Mouse (Mus musculus): Measurements from ENCODE around the gene Il9r.

Gene Il9r

GRCm38 (mm10) chr11:32161500-32161899, 38.6 kb downstream of the Il9r start:
- DNase-seq (ENCODE audit: extremely low spot score, low read depth, low spot score) = no peak

DNA sequence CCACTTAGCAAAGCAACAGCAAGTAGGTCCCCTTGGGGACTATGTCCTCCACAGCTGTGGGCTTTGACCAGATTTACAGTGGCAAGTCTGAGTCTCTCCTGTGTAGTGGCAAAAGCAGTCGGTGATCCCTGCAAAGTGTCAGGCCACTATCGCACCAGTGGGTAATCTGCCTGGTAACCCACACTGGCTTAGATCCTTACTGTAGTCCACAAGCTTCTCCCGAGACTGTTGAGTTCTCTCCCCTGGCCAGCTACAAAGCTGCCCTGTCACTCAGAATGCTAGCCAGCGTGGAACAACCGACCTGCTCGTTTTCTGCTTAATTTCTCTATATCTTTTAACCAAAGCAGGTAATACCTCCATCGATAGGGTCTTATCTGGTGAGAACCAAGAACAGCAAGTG, 39.7 kb downstream of the Il9r start:
- DNase-seq (ENCODE audit: extremely low spot score, low read depth, low spot score) = no peak

GRCm38 (mm10) chr11:32159176-32159575, 40.9 kb downstream of the Il9r start:
- no peak for DNase-seq (ENCODE audit: extremely low spot score, low read depth, low spot score)

- DNase-seq (ENCODE audit: extremely low spot score, low read depth, low spot score) = no peak
Measured at GRCm38 (mm10) chr11:32157791-32158594, 42.1 kb downstream of the Il9r start.

GRCm38 (mm10) chr11:32156854-32157630, 43.0 kb downstream of the Il9r start:
- no peak for DNase-seq (ENCODE audit: extremely low spot score, low read depth, low spot score)

DNA sequence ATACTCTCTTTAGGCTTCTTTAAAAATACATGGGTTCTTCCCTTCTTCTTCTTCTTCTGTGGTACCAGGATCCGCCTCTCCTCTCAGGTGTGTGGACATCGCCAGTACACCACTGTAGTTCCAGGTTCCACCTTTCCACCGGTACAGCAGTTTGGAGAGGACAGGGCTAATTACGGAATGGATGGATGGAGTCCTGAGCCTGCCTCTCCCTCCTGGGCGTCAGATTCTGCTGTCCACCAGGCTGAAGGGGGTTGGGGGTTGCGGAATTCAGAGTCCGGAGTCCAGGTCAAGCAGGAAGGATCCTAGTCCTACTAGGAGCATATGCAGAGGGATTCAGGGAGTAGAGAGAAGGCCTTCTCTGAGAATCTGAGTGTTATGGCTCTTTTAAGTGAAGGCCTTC, 46.9 kb downstream of the Il9r start:
- no peak for DNase-seq (ENCODE audit: extremely low spot score, low read depth, low spot score)

- no peak for DNase-seq (ENCODE audit: extremely low spot score, low read depth, low spot score)
Measured at GRCm38 (mm10) chr11:32152814-32153213, 47.3 kb downstream of the Il9r start.

DNA sequence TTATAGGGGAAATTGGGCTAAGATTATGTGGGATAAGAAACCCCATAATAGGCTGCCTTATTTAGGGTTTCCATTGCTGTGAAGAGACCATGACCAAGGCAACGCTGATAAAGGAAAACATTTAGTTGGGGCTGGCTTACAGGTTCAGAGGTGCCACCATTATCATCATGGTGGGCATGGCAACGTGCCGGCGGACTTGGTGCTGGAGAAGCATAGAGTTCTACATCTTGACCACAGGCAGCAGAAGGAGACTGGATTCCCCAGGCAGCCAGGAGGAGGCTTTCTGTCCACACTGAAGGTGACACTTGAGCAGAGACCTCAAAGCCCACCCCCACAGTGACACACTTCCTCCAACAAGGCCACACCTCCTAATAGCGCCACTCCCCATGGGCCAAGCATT, 48.8 kb downstream of the Il9r start:
- no peak for DNase-seq (ENCODE audit: extremely low spot score, low read depth, low spot score)

- no peak for DNase-seq (ENCODE audit: extremely low spot score, low read depth, low spot score)
Measured at GRCm38 (mm10) chr11:32149605-32150004, 50.5 kb downstream of the Il9r start.

DNA sequence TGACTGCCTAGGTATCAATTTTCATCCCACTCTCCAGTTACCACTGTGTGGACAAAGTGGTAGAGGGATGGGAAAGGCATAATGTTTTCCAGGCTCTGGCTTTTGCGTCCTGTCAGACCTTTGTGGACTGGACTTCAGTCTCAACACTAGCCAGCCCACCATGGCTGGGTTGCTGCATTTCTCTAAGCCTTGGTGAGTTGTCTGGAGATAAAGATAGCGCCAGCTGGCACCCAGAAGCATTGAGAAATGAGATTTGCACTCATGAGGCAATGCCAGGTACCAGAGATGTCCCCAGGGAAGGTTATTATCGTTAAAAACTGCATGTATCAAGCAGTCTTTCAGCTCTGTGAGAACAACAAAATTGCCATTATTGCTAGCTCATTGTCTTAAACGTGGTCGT, 57.3 kb downstream of the Il9r start:
- DNase-seq (ENCODE audit: extremely low spot score, low read depth, low spot score) = no peak

DNA sequence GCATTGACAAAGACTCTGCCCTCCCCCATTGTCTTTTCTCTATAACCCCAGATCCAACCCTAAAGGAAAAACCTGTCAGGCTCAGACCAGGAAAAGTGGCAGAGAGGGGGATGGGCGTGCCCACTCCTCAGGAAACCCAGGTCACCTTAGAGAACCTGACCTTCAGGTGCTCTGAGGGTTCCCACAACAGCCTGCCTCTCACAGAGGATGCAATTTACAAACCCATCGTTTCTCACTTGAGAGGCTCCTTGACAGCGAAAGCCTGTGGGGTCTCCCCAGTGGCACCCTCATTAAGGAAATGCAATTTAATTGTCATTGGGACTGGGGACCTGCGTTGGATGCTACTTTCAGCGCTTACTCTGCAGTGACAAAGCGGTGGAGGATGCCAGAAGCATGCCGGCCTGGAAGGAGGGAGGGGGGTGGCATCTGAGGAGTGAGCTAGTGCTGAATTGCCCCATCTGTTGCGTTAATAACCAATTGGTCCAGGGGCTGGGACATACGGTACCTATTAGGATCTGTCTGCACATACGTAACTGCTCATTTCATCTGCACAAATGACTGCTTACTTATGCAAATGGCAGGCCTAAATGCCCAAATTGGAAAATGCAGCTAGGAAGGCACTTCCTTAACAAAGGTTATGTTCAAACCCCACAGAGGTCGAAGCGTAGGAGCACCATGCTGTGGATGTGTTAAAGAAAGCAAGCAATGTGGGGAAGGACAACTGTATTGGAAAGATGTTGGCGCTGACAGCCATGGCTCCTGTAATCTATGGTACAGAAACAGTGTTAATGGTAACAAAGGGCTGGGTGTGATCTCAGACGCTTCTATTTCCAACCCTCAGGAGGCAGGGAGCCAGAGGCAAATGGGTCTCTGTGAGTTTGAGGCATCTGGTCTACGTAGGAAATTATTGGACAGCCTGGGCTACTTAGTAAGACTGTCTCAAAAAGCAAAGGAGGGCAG, 58.2 kb downstream of the Il9r start:
- DNase-seq (ENCODE audit: extremely low spot score, low read depth, low spot score) = no peak

DNA sequence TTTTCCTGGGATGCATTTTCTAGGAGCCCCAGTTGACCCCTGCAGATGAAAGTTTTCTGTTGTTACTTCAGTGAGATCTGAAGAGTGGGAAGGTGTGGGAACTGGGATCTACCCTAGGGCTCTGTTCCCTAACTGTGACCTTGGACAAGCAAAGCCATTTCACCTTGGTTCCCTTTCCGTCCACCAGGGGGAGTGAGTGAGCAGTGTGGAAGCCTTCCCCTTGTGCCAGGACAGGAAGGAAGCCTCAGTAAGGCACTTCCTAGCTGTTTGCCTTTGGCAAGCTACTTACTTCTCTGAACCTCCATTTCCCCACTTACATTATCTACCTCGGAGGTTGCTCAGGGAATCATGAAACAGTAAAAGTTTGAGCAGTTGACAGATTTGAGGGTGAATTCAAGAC, 59.0 kb downstream of the Il9r start:
- DNase-seq (ENCODE audit: extremely low spot score, low read depth, low spot score) = no peak

GRCm38 (mm10) chr11:32139528-32139961, 60.5 kb downstream of the Il9r start:
- DNase-seq (ENCODE audit: extremely low spot score, low read depth, low spot score) = no peak

GRCm38 (mm10) chr11:32138614-32138964, 61.5 kb downstream of the Il9r start:
- no peak for DNase-seq (ENCODE audit: extremely low spot score, low read depth, low spot score)

DNA sequence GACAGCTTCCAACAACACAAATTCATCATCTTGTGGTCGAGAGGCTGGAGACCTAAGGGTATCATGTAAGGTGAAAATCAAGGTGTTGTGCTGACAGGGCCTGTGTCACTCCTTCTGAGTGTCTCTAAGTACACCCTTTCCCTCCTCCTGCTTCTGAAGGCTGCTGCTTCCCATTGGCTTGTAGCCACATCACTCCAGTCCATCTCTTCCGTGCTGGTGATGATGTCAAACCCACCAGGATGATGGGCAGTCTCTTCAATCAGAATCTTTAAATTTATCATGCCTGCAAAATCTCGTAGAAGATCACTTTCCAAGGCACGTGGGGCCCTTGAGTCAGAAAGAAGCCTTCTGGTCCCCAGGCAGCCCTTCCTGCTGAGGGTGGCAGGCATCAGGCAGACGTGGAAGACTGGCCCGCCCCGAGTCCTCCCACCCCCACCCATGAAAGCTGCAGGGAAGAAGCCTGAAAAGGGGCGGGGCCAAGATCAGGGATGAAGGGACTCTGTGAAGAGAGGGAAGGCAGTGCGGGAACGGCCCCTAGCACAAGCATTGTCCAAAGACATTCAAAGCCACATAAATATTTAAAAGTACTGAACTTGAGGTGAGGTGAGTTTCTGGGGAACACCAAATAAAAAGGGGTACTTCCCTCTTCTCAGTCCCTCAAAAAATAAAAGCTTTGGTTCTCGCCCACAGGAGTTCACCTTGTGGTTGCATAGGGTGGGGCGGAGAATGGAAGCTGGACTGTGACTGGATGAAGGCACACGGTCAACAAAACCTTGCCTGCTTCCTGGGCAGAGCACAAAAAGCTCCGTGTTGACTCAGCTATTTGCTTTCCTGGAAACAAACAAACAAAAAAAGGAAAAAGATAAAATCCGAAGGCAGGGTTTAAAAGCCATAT, 62.1 kb downstream of the Il9r start:
- no peak for DNase-seq (ENCODE audit: extremely low spot score, low read depth, low spot score)

Data from hindlimb bud, embryonic 11.5 days (tissue).